Comparison of ENCODE assay signal across 14 mouse cellular contexts in genomic region chr11:118553926-118554325, GRCm38 (mm10).
"Had no signal": no experiment of that assay in that cellular context is flagged by ENCODE, and none has a peak within 500 bp of the region (broad histone marks: within the 10 kb centered on the region; RNA-seq: fewer than 3 reads in every experiment).

No protein-coding gene starts in this region.

- H3K4me3 ChIP-seq: left cerebral cortex, adult 2 months; limb, embryonic 10.5 days; liver, embryonic 15.5 days; myocyte; neural tube, embryonic 12.5 days; stomach, embryonic 15.5 days had no signal

- H3K4me2 ChIP-seq: liver, embryonic 11.5 days; liver, embryonic 15.5 days; lung, embryonic 14.5 days; neural tube, embryonic 12.5 days; stomach, embryonic 15.5 days had no signal

- H3K4me1 ChIP-seq: liver, embryonic 15.5 days had no signal

- DNase-seq: kidney, adult 8-10 months; kidney, postnatal 25 days; lung, embryonic 14.5 days; lung, postnatal 10 days; lung, postnatal 4 days; thymus, adult 2 months; thymus, postnatal 25 days had no signal

- H3K9me3 ChIP-seq: limb, embryonic 10.5 days; liver, embryonic 15.5 days; neural tube, embryonic 12.5 days; stomach, embryonic 15.5 days had no signal

- H3K27ac ChIP-seq: left cerebral cortex, adult 2 months; limb, embryonic 10.5 days; liver, embryonic 15.5 days; neural tube, embryonic 12.5 days; stomach, embryonic 15.5 days had no signal

- H3K9ac ChIP-seq: liver, embryonic 15.5 days; lung, embryonic 14.5 days; neural tube, embryonic 12.5 days; stomach, embryonic 15.5 days had no signal

- H3K27me3 ChIP-seq: neural tube, embryonic 12.5 days; stomach, embryonic 15.5 days had no signal

- H3K36me3 ChIP-seq: limb, embryonic 10.5 days; liver, embryonic 15.5 days; neural tube, embryonic 12.5 days; stomach, embryonic 15.5 days had no signal
